Mouse (Mus musculus): ENCODE results near the gene Gnb1l.

DNA sequence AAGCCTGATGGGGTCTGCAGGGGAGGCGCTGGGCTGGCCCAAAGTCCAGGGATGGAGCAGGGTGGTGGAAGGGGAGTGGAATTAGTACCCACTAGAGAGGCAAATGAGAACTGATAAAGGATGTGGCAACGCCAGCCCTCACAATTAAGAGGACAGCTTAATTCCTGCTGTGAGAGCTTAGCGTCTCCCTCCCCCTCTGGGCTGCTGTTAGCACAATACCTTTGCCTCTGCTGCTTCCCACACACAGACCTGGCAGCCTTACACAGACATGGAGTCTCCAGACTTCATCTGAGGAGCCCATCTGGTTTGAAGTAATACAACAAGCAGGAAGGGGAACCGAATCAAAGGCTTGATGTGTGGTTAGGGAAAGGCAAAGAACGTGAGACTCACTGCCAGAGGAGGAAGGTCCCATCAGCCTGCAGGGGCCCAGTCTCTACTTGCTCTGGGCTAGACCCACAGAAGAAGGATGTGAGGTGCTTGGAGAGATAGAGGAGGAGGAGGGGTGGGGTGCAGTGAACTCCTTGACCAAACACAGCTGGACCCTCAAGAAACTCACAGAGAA is 79.2 kb downstream of the Gnb1l start:
- TF ChIP-seq CTCF (IDR thresholded peaks at IDR 0.05; ENCODE audit: control insufficient read depth, insufficient read depth, insufficient read length) = no peak
- no peak for TF ChIP-seq CEBPB (IDR thresholded peaks at IDR 0.05; ENCODE audit: low read depth)
- no peak for TF ChIP-seq MAX (IDR thresholded peaks at IDR 0.05)
- no peak for TF ChIP-seq MYOD1 (IDR thresholded peaks at IDR 0.05; ENCODE audit: control insufficient read depth, insufficient read length, low read depth)
- TF ChIP-seq USF1 (IDR thresholded peaks at IDR 0.05; ENCODE audit: low read depth) = no peak
